Mouse (Mus musculus): ENCODE results near the gene Gm45062. TPM values are rescaled to one million over a fixed set of nuclear protein-coding genes. Genes with fewer than 3 reads are reported as not detected.

Gene Gm45062
- polyA plus RNA-seq, 1 experiment from 2014 or later: 2.3 TPM

GRCm38 (mm10) chr6:8275098-8275497 lies 15.8 kb downstream of the Gm45062 start:
- Histone ChIP-seq H3K4me1 (ENCODE audit: control insufficient read depth, low read depth, low read length) (no peaks in the 10 kb centered on the region), H3K27ac (ENCODE audit: low read length) (no peak overlapping the region), H3K9ac (ENCODE audit: low read depth, low read length) (no peak overlapping the region), H3K27me3 (ENCODE audit: control insufficient read depth, insufficient read depth, low read depth, low read length) (no peaks in the 10 kb centered on the region), H3K4me3 (ENCODE audit: low read depth, low read length) (no peak overlapping the region), H3K9me3 (replicated peaks; ENCODE audit: control insufficient read depth, low read length) (no peaks in the 10 kb centered on the region), H3K4me2 (ENCODE audit: low read depth, low read length) (no peak overlapping the region), H3K36me3 (ENCODE audit: control insufficient read depth, insufficient read depth) (no peaks in the 10 kb centered on the region)
- no peak for ATAC-seq (ENCODE audit: low read depth)
- WGBS (ENCODE audit: insufficient replicate concordance): 18% methylated on average over 1 of the region's 1 CpGs

DNA sequence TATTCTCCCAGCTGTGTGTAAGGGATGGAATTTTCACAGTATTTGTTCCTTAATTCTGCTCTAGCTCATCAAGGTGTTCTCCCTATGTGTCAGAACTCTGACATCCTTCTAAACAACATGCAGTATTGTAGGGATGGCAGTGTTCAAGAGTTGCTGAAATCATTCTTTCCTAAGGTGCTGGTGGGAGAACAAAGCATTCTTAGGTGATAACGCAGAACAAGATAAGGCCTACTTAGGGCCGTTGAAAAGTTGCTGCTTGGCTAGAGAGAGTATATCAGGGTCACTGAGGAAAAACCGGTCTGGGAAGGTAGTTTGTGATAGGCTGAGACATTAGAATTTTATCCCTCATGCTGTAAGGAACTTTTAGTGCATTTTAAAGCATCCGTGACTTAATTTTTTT lies 17.2 kb downstream of the Gm45062 start:
- Histone ChIP-seq H3K4me3 (ENCODE audit: low read depth, low read length) (no peak overlapping the region), H3K27ac (ENCODE audit: low read length) (no peak overlapping the region), H3K9ac (ENCODE audit: low read depth, low read length) (no peak overlapping the region), H3K27me3 (ENCODE audit: control insufficient read depth, insufficient read depth, low read depth, low read length) (no peaks in the 10 kb centered on the region), H3K9me3 (replicated peaks; ENCODE audit: control insufficient read depth, low read length) (no peaks in the 10 kb centered on the region), H3K4me1 (ENCODE audit: control insufficient read depth, low read depth, low read length) (no peaks in the 10 kb centered on the region), H3K4me2 (ENCODE audit: low read depth, low read length) (no peak overlapping the region), H3K36me3 (ENCODE audit: control insufficient read depth, insufficient read depth) (no peaks in the 10 kb centered on the region)
- ATAC-seq (ENCODE audit: low read depth): no peak
- 33% methylated on average over 4 of the region's 4 CpGs for WGBS (ENCODE audit: insufficient replicate concordance)

GRCm38 (mm10) chr6:8278426-8279002 lies 19.3 kb downstream of the Gm45062 start:
- Histone ChIP-seq H3K9me3 (replicated peaks; ENCODE audit: control insufficient read depth, low read length) (no peaks in the 10 kb centered on the region), H3K4me2 (ENCODE audit: low read depth, low read length) (no peak overlapping the region), H3K4me3 (ENCODE audit: low read depth, low read length) (no peak overlapping the region), H3K27ac (ENCODE audit: low read length) (no peak overlapping the region), H3K9ac (ENCODE audit: low read depth, low read length) (no peak overlapping the region), H3K27me3 (ENCODE audit: control insufficient read depth, insufficient read depth, low read depth, low read length) (no peaks in the 10 kb centered on the region), H3K36me3 (ENCODE audit: control insufficient read depth, insufficient read depth) (no peaks in the 10 kb centered on the region), H3K4me1 (ENCODE audit: control insufficient read depth, low read depth, low read length) (no peaks in the 10 kb centered on the region)
- 61% methylated on average over 5 of the region's 5 CpGs for WGBS (ENCODE audit: insufficient replicate concordance)
- ATAC-seq (ENCODE audit: low read depth): no peak

DNA sequence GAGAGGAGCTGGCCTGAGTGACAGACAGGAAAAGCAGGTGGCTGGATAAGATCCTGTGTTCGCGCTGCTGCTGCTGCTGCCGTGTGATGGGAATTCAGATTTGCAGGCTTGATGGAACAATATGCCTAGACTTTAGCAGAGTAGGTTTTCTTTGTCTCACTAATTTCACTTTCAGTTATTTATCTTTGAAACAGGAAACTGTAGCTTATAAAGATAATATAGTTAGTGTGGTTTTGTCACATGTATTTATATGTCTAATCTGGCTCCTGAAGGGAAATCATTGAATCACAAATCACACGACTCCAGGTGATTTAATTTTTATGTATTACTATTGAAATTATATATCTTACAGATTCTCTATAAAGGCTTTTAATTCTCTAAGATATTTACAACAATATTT lies 24.0 kb downstream of the Gm45062 start:
- Histone ChIP-seq H3K4me1 (ENCODE audit: control insufficient read depth, low read depth, low read length) (no peaks in the 10 kb centered on the region), H3K9ac (ENCODE audit: low read depth, low read length) (no peak overlapping the region), H3K27me3 (ENCODE audit: control insufficient read depth, insufficient read depth, low read depth, low read length) (no peaks in the 10 kb centered on the region), H3K4me2 (ENCODE audit: low read depth, low read length) (no peak overlapping the region), H3K4me3 (ENCODE audit: low read depth, low read length) (no peak overlapping the region), H3K27ac (ENCODE audit: low read length) (no peak overlapping the region), H3K9me3 (replicated peaks; ENCODE audit: control insufficient read depth, low read length) (no peaks in the 10 kb centered on the region), H3K36me3 (ENCODE audit: control insufficient read depth, insufficient read depth) (no peaks in the 10 kb centered on the region)
- 48% methylated on average over 4 of the region's 4 CpGs for WGBS (ENCODE audit: insufficient replicate concordance)
- no peak for ATAC-seq (ENCODE audit: low read depth)

DNA sequence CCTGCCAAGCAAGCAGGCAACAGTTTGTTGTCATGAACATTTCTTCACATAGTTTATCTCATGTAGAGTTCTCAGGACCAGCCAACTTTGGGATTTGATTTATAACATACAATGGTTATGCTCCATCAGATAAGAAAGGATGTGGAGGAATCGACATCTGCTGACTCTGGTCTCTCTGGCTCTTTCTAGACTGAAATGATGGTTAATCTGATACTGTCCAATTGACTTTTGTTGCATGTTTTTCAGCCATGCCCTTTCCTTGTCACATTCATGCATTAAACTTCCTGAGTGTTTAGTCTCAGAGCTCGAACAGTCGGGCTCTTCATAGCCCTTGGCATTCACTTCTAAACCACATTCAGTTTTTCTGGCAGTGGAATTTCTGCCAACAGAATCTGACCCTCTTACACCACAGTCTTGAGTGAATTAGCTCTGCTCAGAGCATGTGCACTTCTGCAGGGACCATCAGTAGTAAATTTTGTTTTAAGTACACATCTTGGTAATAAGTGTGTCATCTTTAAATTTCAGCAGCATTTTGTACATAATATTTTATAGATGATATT lies 26.2 kb downstream of the Gm45062 start:
- ATAC-seq (ENCODE audit: low read depth): no peak
- H3K4me3 ChIP-seq (ENCODE audit: low read depth, low read length): no peak overlapping the region
- H3K27ac ChIP-seq (ENCODE audit: low read length): no peak overlapping the region
- H3K27me3 ChIP-seq (ENCODE audit: control insufficient read depth, insufficient read depth, low read depth, low read length): no peaks in the 10 kb centered on the region
- no peak overlapping the region for H3K4me2 ChIP-seq (ENCODE audit: low read depth, low read length)
- no peak overlapping the region for H3K9ac ChIP-seq (ENCODE audit: low read depth, low read length)
- H3K36me3 ChIP-seq (ENCODE audit: control insufficient read depth, insufficient read depth): no peaks in the 10 kb centered on the region
- H3K9me3 ChIP-seq (replicated peaks; ENCODE audit: control insufficient read depth, low read length): no peaks in the 10 kb centered on the region
- 65% methylated on average over 3 of the region's 3 CpGs for whole genome bisulfite sequencing (ENCODE audit: insufficient replicate concordance)
- H3K4me1 ChIP-seq (ENCODE audit: control insufficient read depth, low read depth, low read length): no peaks in the 10 kb centered on the region

- WGBS (ENCODE audit: insufficient replicate concordance): 84% methylated on average over 3 of the region's 3 CpGs
- Histone ChIP-seq H3K27ac (ENCODE audit: low read length) (no peak overlapping the region), H3K27me3 (ENCODE audit: control insufficient read depth, insufficient read depth, low read depth, low read length) (no peaks in the 10 kb centered on the region), H3K4me1 (ENCODE audit: control insufficient read depth, low read depth, low read length) (no peaks in the 10 kb centered on the region), H3K36me3 (ENCODE audit: control insufficient read depth, insufficient read depth) (no peaks in the 10 kb centered on the region), H3K9ac (ENCODE audit: low read depth, low read length) (no peak overlapping the region), H3K4me2 (ENCODE audit: low read depth, low read length) (no peak overlapping the region), H3K9me3 (replicated peaks; ENCODE audit: control insufficient read depth, low read length) (no peaks in the 10 kb centered on the region), H3K4me3 (ENCODE audit: low read depth, low read length) (no peak overlapping the region)
- ATAC-seq (ENCODE audit: low read depth): no peak
These were observed 26.9 kb downstream of the Gm45062 start for GRCm38 (mm10) chr6:8286146-8286545.

DNA sequence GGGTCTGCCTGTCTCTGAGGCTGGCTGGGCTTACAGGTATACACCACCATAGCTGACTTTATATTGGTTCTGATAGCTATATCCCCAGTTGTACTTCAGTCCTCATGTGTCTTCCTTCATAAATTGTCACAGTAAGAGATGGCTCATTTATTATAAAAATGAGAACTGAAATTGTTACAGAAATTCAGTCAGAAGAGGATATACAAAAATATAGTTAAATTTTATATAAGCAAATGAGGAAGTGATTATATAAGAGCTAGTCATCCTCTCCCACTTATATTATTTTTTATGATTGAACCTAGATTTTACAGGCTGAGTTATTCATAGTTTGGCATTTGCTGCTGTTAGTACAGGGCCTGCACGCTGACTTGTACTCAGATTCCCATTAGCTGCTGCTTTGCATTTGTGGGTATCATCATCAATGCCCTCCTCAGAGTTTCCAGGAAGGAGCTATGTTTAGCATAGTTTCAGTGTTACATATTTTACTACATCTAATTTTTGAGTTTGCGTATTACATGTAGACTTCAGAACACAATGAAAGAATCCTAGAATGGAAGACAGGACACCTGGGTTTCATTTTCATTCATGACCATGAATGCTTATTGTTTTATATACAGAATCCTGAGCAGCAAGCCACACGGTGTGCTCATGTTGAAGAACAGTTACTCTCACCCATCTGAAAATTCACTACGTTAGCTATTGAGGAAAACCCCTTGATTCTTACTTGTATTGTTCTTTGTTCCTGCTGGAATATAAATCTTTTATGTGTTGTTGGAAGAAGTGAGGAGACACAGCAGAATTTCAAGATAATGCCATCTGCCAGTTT lies 29.7 kb downstream of the Gm45062 start:
- Histone ChIP-seq H3K4me1 (ENCODE audit: control insufficient read depth, low read depth, low read length) (no peaks in the 10 kb centered on the region), H3K9me3 (replicated peaks; ENCODE audit: control insufficient read depth, low read length) (no peaks in the 10 kb centered on the region), H3K4me3 (ENCODE audit: low read depth, low read length) (no peak overlapping the region), H3K9ac (ENCODE audit: low read depth, low read length) (no peak overlapping the region), H3K4me2 (ENCODE audit: low read depth, low read length) (no peak overlapping the region), H3K36me3 (ENCODE audit: control insufficient read depth, insufficient read depth) (no peaks in the 10 kb centered on the region), H3K27me3 (ENCODE audit: control insufficient read depth, insufficient read depth, low read depth, low read length) (no peaks in the 10 kb centered on the region), H3K27ac (ENCODE audit: low read length) (no peak overlapping the region)
- no peak for ATAC-seq (ENCODE audit: low read depth)
- WGBS (ENCODE audit: insufficient replicate concordance): 81% methylated on average over 4 of the region's 4 CpGs

- Histone ChIP-seq H3K36me3 (ENCODE audit: control insufficient read depth, insufficient read depth) (no peaks in the 10 kb centered on the region), H3K27me3 (ENCODE audit: control insufficient read depth, insufficient read depth, low read depth, low read length) (no peaks in the 10 kb centered on the region), H3K4me1 (ENCODE audit: control insufficient read depth, low read depth, low read length) (no peaks in the 10 kb centered on the region), H3K9me3 (replicated peaks; ENCODE audit: control insufficient read depth, low read length) (no peaks in the 10 kb centered on the region), H3K4me2 (ENCODE audit: low read depth, low read length) (no peak overlapping the region), H3K9ac (ENCODE audit: low read depth, low read length) (no peak overlapping the region), H3K27ac (ENCODE audit: low read length) (no peak overlapping the region), H3K4me3 (ENCODE audit: low read depth, low read length) (no peak overlapping the region)
- WGBS (ENCODE audit: insufficient replicate concordance): 75% methylated on average over 4 of the region's 4 CpGs
- no peak for ATAC-seq (ENCODE audit: low read depth)
These were observed 35.0 kb downstream of the Gm45062 start for GRCm38 (mm10) chr6:8294048-8294784.

Data from liver, embryonic 16.5 days (tissue).